Mouse (Mus musculus) intestine, postnatal 0 days (tissue): ENCODE results near the gene Kpnb1. TPM values are rescaled to one million over a fixed set of nuclear protein-coding genes. Genes with fewer than 3 reads are reported as not detected.

ENCODE experiments used
- ATAC-seq: fragments of 200-750 bp; cut with Nextera tagmentation; 2 replicates; pipeline ENCODE4 v1.8.0; 2017; ENCODE audit warnings: mild to moderate bottlenecking, moderate TSS enrichment, moderate library complexity
- H3K27ac ChIP-seq: fragments of 300-500 bp; sonication (generic); 2 replicates; pipeline ENCODE4 v1.5.1; 2014; ENCODE audit warnings: mild to moderate bottlenecking, low read depth, low read length, moderate library complexity
- H3K27me3 ChIP-seq: fragments of 300-500 bp; sonication (generic); replicated peaks from 2 replicates; pipeline ENCODE4 v1.6.1; 2014; ENCODE audit warnings: low read length, mixed read lengths; ENCODE audit not compliant: control insufficient read depth, insufficient read depth
- H3K36me3 ChIP-seq: fragments of 300-500 bp; sonication (generic); 2 replicates; pipeline ENCODE4 v1.6.1; 2014; ENCODE audit warnings: mild to moderate bottlenecking, moderate library complexity; ENCODE audit not compliant: control insufficient read depth, insufficient read depth
- H3K4me1 ChIP-seq: fragments of 300-500 bp; sonication (generic); replicated peaks from 2 replicates; pipeline ENCODE4 v1.6.1; 2014; ENCODE audit warnings: antibody characterized with exemption, low read length, mixed read lengths; ENCODE audit not compliant: control insufficient read depth, insufficient read depth
- H3K4me2 ChIP-seq: fragments of 300-500 bp; sonication (generic); replicated peaks from 2 replicates; pipeline ENCODE4 v1.6.1; 2014; ENCODE audit warnings: low read depth, mild to moderate bottlenecking, moderate library complexity
- H3K4me3 ChIP-seq: fragments of 300-500 bp; sonication (generic); 2 replicates; pipeline ENCODE4 v1.5.1; 2014; ENCODE audit warnings: low read depth, low read length
- H3K9ac ChIP-seq: fragments of 300-500 bp; sonication (generic); 2 replicates; pipeline ENCODE4 v1.6.1; 2014; ENCODE audit warnings: mild to moderate bottlenecking, low read depth, low read length
- H3K9me3 ChIP-seq: fragments of 300-500 bp; sonication (generic); 2 replicates; pipeline ENCODE4 v1.6.1; 2016; ENCODE audit warnings: mixed run types; ENCODE audit not compliant: control insufficient read depth
- CTCF ChIP-seq: sonication (generic); IDR thresholded peaks from 2 replicates; pipeline ENCODE4 v1.5.1; 2016; ENCODE audit warnings: low read depth, mild to moderate bottlenecking, control low read depth, antibody characterized with exemption, moderate library complexity
- WGBS: fragments of 180-500 bp; shearing (Covaris S2); extraction: QIAGEN DNeasy Blood & Tissue Kit; methylation state at CpG from one replicate; pipeline ENCODE4 v1.1.7; 2014; 5-methylcytosine and 5-hydroxymethylcytosine counted together
- polyA plus RNA-seq: library from polyadenylated mRNA; unstranded; fragments of >200 nt; fragmentation: Nextera tagmentation; extraction: Ambion mirVana; gene quantifications from 2 replicates; pipeline ENCODE4 v1.2.1, GENCODE M21; 2015

Gene Kpnb1
- polyA plus RNA-seq, 1 experiment from 2014 or later, result 17.5 TPM

GRCm38 (mm10) chr11:97152662-97153287, 34.9 kb downstream of the Kpnb1 start:
- Histone ChIP-seq H3K4me2 (no peak overlapping the region), H3K36me3 (peaks cover 8% of the 10 kb centered on the region; the same call in 1 of the 2 replicates), H3K4me1 (no peaks in the 10 kb centered on the region), H3K9me3 (no peaks in the 10 kb centered on the region), H3K4me3 (no peak overlapping the region), H3K27me3 (peaks cover 16% of the 10 kb centered on the region; the same call in 1 of the 2 replicates), H3K27ac (no peak overlapping the region), H3K9ac (no peak overlapping the region)
- whole genome bisulfite sequencing, result 39% methylated on average over 10 of the region's 10 CpGs
- peak; percentile 49 for TF ChIP-seq CTCF
- ATAC-seq, result no peak

GRCm38 (mm10) chr11:97152023-97152426, 35.7 kb downstream of the Kpnb1 start:
- H3K4me1 ChIP-seq, result no peaks in the 10 kb centered on the region
- H3K36me3 ChIP-seq, result peaks cover 5% of the 10 kb centered on the region; the same call in 1 of the 2 replicates
- TF ChIP-seq CTCF, result no peak
- peak overlapping the region; percentile 95; the same call in 1 of the 2 replicates for H3K4me2 ChIP-seq
- H3K27me3 ChIP-seq, result peaks cover 21% of the 10 kb centered on the region; the same call in 1 of the 2 replicates
- no peak overlapping the region for H3K27ac ChIP-seq
- no peak for ATAC-seq
- no peaks in the 10 kb centered on the region for H3K9me3 ChIP-seq
- H3K4me3 ChIP-seq, result peak overlapping the region; percentile 76
- 2% methylated on average over 11 of the region's 11 CpGs for WGBS
- H3K9ac ChIP-seq, result no peak overlapping the region

GRCm38 (mm10) chr11:97151343-97151801, 36.3 kb downstream of the Kpnb1 start, which contains the start of gene Tbkbp1:
Tbkbp1 (minus strand) TSS chr11:97151495.
- H3K4me2 ChIP-seq, result peak within 1 kb of the TSS; percentile 95
- H3K9me3 ChIP-seq, result no peaks in the 10 kb centered on the region
- peak within 1 kb of the TSS; percentile 76 for H3K4me3 ChIP-seq
- TF ChIP-seq CTCF, result no peak
- H3K27ac ChIP-seq, result peak within 1 kb of the TSS; percentile 68
- peaks cover 5% of the 10 kb centered on the region; the same call in 1 of the 2 replicates for H3K36me3 ChIP-seq
- H3K9ac ChIP-seq, result peak within 1 kb of the TSS; percentile 66
- no peaks in the 10 kb centered on the region for H3K4me1 ChIP-seq
- WGBS, result under 1% methylated on average over 33 of the region's 64 CpGs
- peaks cover 24% of the 10 kb centered on the region for H3K27me3 ChIP-seq
- peak; percentile 9; the same call in 1 of the 2 replicates for ATAC-seq

- Histone ChIP-seq H3K36me3 (peaks cover 5% of the 10 kb centered on the region; the same call in 1 of the 2 replicates), H3K27me3 (peaks cover 31% of the 10 kb centered on the region), H3K9ac (peak overlapping the region; percentile 66), H3K4me2 (peak overlapping the region; percentile 95), H3K4me1 (no peaks in the 10 kb centered on the region), H3K27ac (peak overlapping the region; percentile 68), H3K9me3 (no peaks in the 10 kb centered on the region), H3K4me3 (peak overlapping the region; percentile 76)
- peak; percentile 43 for ATAC-seq
- no peak for TF ChIP-seq CTCF
- WGBS, result under 1% methylated on average over 89 of the region's 102 CpGs
These were observed 37.0 kb downstream of the Kpnb1 start for GRCm38 (mm10) chr11:97150411-97151330.

GRCm38 (mm10) chr11:97149995-97150410, 37.7 kb downstream of the Kpnb1 start:
- H3K9me3 ChIP-seq, result no peaks in the 10 kb centered on the region
- H3K4me1 ChIP-seq, result no peaks in the 10 kb centered on the region
- peak; percentile 11; the same call in 1 of the 2 replicates for ATAC-seq
- no peak overlapping the region for H3K9ac ChIP-seq
- peak overlapping the region; percentile 68; the same call in 1 of the 2 replicates for H3K27ac ChIP-seq
- 4% methylated on average over 14 of the region's 14 CpGs for WGBS
- H3K27me3 ChIP-seq, result peaks cover 31% of the 10 kb centered on the region
- no peaks in the 10 kb centered on the region; the same call in 1 of the 2 replicates for H3K36me3 ChIP-seq
- H3K4me3 ChIP-seq, result peak overlapping the region; percentile 76
- peak overlapping the region; percentile 95 for H3K4me2 ChIP-seq
- no peak for TF ChIP-seq CTCF

GRCm38 (mm10) chr11:97149026-97149425, 38.7 kb downstream of the Kpnb1 start:
- H3K4me2 ChIP-seq, result peak overlapping the region; percentile 95
- H3K27me3 ChIP-seq, result peaks cover 31% of the 10 kb centered on the region
- H3K4me3 ChIP-seq, result no peak overlapping the region
- no peak for TF ChIP-seq CTCF
- H3K27ac ChIP-seq, result peak overlapping the region; percentile 68; the same call in 1 of the 2 replicates
- no peaks in the 10 kb centered on the region for H3K4me1 ChIP-seq
- ATAC-seq, result no peak
- H3K9me3 ChIP-seq, result no peaks in the 10 kb centered on the region
- no peaks in the 10 kb centered on the region; the same call in 1 of the 2 replicates for H3K36me3 ChIP-seq
- 52% methylated on average over 9 of the region's 9 CpGs for WGBS
- no peak overlapping the region for H3K9ac ChIP-seq
